Mouse (Mus musculus): ENCODE measurements around the gene Rims4. TPM values are rescaled to one million over a fixed set of nuclear protein-coding genes. Genes with fewer than 3 reads are reported as not detected.

The Rims4 gene
- polyA plus RNA-seq, 1 experiment from 2014 or later = 0.26 TPM

DNA sequence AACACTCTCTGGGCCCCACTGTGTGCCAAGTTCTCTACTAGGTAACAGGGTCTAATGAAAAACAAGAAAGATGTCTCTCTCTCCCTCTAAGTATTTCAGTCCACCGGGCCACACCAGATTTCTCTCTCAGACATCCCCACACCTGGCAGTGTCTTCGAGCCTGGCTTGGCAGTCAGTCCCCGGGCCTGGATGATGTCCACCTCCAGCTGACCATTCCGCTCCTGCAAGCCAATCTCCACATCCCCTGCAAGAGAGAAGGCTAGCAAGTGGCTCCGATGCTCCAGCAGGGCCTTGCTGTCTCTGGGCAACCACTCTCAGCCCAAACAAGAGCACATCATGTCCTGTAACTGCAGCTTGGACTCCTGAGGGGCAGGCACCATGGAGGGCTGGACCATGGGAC lies 53.2 kb downstream of the Rims4 start:
- 72% methylated on average over 5 of the region's 5 CpGs for WGBS (ENCODE audit: insufficient replicate concordance)

DNA sequence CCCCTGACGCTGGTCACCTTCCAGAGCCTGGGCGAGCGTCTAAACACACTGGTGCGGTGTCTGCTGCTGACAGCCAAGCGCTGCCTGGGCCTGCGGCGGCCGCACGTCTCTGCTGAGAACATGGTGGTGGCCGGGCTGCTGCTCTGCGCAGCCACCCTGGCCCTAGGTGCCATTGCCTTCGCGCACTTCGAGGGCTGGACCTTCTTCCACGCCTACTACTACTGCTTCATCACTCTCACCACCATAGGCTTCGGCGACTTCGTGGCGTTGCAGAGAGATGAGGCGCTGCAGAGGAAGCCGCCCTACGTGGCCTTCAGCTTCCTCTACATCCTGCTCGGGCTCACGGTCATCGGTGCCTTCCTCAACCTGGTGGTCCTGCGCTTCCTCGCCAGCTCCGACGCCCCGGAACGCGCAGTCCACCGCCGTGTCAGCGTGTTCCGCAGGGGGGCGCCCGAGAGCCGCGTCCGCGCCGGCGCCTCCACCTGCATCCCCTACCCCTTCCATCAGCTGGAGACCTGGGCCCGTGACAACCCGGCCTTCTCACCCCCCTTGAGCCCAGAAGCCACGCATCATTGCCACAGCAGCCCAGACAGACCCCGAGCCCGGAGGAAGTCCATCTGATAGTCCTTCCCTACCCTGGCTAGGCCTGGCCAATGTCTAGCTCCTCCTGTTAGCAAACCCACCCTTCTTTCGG lies 60.1 kb downstream of the Rims4 start:
- no peak overlapping the region for H3K9ac ChIP-seq (ENCODE audit: low read depth, low read length)
- no peaks in the 10 kb centered on the region for H3K4me1 ChIP-seq (ENCODE audit: control insufficient read depth, low read depth, low read length)
- ATAC-seq (ENCODE audit: low read depth) = no peak
- H3K36me3 ChIP-seq (ENCODE audit: control insufficient read depth, insufficient read depth) = no peaks in the 10 kb centered on the region
- no peak overlapping the region for H3K4me2 ChIP-seq (ENCODE audit: low read depth, low read length)
- H3K27ac ChIP-seq (ENCODE audit: low read length) = no peak overlapping the region
- WGBS (ENCODE audit: insufficient replicate concordance) = 13% methylated on average over 50 of the region's 50 CpGs
- no peaks in the 10 kb centered on the region for H3K9me3 ChIP-seq (replicated peaks; ENCODE audit: control insufficient read depth, low read length)
- H3K27me3 ChIP-seq (ENCODE audit: control insufficient read depth, insufficient read depth, low read depth, low read length) = peaks cover 31% of the 10 kb centered on the region
- no peak overlapping the region for H3K4me3 ChIP-seq (ENCODE audit: low read depth, low read length)

More for the DNA sequence above, 53.2 kb downstream of the Rims4 start:
- Histone ChIP-seq H3K27ac (ENCODE audit: low read length) (no peak overlapping the region), H3K4me1 (ENCODE audit: control insufficient read depth, low read depth, low read length) (no peaks in the 10 kb centered on the region), H3K9ac (ENCODE audit: low read depth, low read length) (no peak overlapping the region), H3K27me3 (ENCODE audit: control insufficient read depth, insufficient read depth, low read depth, low read length) (no peaks in the 10 kb centered on the region), H3K4me3 (ENCODE audit: low read depth, low read length) (no peak overlapping the region), H3K36me3 (ENCODE audit: control insufficient read depth, insufficient read depth) (no peaks in the 10 kb centered on the region), H3K9me3 (replicated peaks; ENCODE audit: control insufficient read depth, low read length) (no peaks in the 10 kb centered on the region), H3K4me2 (ENCODE audit: low read depth, low read length) (no peak overlapping the region)
- ATAC-seq (ENCODE audit: low read depth) = no peak

GRCm38 (mm10) chr2:163857233-163857632 lies 61.2 kb downstream of the Rims4 start:
- Histone ChIP-seq H3K36me3 (ENCODE audit: control insufficient read depth, insufficient read depth) (no peaks in the 10 kb centered on the region), H3K4me2 (ENCODE audit: low read depth, low read length) (no peak overlapping the region), H3K27ac (ENCODE audit: low read length) (no peak overlapping the region), H3K9ac (ENCODE audit: low read depth, low read length) (no peak overlapping the region), H3K4me1 (ENCODE audit: control insufficient read depth, low read depth, low read length) (no peaks in the 10 kb centered on the region), H3K9me3 (replicated peaks; ENCODE audit: control insufficient read depth, low read length) (no peaks in the 10 kb centered on the region), H3K27me3 (ENCODE audit: control insufficient read depth, insufficient read depth, low read depth, low read length) (peaks cover 39% of the 10 kb centered on the region), H3K4me3 (ENCODE audit: low read depth, low read length) (no peak overlapping the region)
- 52% methylated on average over 6 of the region's 6 CpGs for WGBS (ENCODE audit: insufficient replicate concordance)
- no peak for ATAC-seq (ENCODE audit: low read depth)

DNA sequence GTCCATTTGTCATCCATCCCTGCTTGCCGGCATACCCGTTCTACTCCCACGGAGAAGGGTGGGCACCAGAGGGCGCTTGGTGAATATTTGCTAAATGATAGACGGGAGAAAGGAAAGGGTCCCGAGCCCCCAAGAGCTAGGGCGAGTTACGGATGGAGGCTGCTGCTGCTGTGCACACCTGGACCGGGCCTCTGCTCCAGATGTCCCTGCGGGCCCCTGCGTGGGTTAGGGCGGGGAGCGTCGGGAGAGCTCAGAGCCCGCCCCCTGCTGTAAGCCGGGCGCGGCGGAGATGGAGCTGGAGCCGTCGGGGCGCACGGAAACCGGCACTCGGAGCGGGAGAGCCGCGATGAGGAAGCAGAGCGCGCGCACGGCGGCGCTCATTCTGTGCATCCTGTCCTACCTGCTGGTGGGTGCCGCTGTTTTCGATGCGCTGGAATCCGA lies 65.0 kb downstream of the Rims4 start, which contains the start of gene Kcnk15:
TSS of gene Kcnk15 (plus strand) at position 191 of the 441 bp plus-strand sequence.
- Histone ChIP-seq H3K4me3 (ENCODE audit: low read depth, low read length) (no peak within 1 kb of the TSS), H3K36me3 (ENCODE audit: control insufficient read depth, insufficient read depth) (no peaks in the 10 kb centered on the region), H3K27me3 (ENCODE audit: control insufficient read depth, insufficient read depth, low read depth, low read length) (peaks cover 50% of the 10 kb centered on the region), H3K9ac (ENCODE audit: low read depth, low read length) (no peak within 1 kb of the TSS), H3K4me2 (ENCODE audit: low read depth, low read length) (no peak within 1 kb of the TSS), H3K27ac (ENCODE audit: low read length) (no peak within 1 kb of the TSS), H3K4me1 (ENCODE audit: control insufficient read depth, low read depth, low read length) (no peaks in the 10 kb centered on the region), H3K9me3 (replicated peaks; ENCODE audit: control insufficient read depth, low read length) (no peaks in the 10 kb centered on the region)
- WGBS (ENCODE audit: insufficient replicate concordance) = 1% methylated on average over 38 of the region's 38 CpGs
- ATAC-seq (ENCODE audit: low read depth) = no peak

GRCm38 (mm10) chr2:163842043-163842442 lies 76.4 kb downstream of the Rims4 start:
- WGBS (ENCODE audit: insufficient replicate concordance) = 65% methylated on average over 4 of the region's 4 CpGs
- ATAC-seq (ENCODE audit: low read depth) = no peak
- H3K9me3 ChIP-seq (replicated peaks; ENCODE audit: control insufficient read depth, low read length) = no peaks in the 10 kb centered on the region
- no peak overlapping the region for H3K27ac ChIP-seq (ENCODE audit: low read length)
- no peak overlapping the region for H3K4me3 ChIP-seq (ENCODE audit: low read depth, low read length)
- H3K9ac ChIP-seq (ENCODE audit: low read depth, low read length) = no peak overlapping the region
- no peaks in the 10 kb centered on the region for H3K27me3 ChIP-seq (ENCODE audit: control insufficient read depth, insufficient read depth, low read depth, low read length)
- H3K36me3 ChIP-seq (ENCODE audit: control insufficient read depth, insufficient read depth) = no peaks in the 10 kb centered on the region
- no peaks in the 10 kb centered on the region for H3K4me1 ChIP-seq (ENCODE audit: control insufficient read depth, low read depth, low read length)
- H3K4me2 ChIP-seq (ENCODE audit: low read depth, low read length) = no peak overlapping the region

- 41% methylated on average over 6 of the region's 6 CpGs for WGBS (ENCODE audit: insufficient replicate concordance)
- ATAC-seq (ENCODE audit: low read depth) = peak; percentile 48; the same call in 1 of the 2 replicates
- Histone ChIP-seq H3K27ac (ENCODE audit: low read length) (no peak overlapping the region), H3K36me3 (ENCODE audit: control insufficient read depth, insufficient read depth) (no peaks in the 10 kb centered on the region), H3K4me2 (ENCODE audit: low read depth, low read length) (no peak overlapping the region), H3K9ac (ENCODE audit: low read depth, low read length) (no peak overlapping the region), H3K4me1 (ENCODE audit: control insufficient read depth, low read depth, low read length) (no peaks in the 10 kb centered on the region), H3K4me3 (ENCODE audit: low read depth, low read length) (no peak overlapping the region), H3K9me3 (replicated peaks; ENCODE audit: control insufficient read depth, low read length) (no peaks in the 10 kb centered on the region), H3K27me3 (ENCODE audit: control insufficient read depth, insufficient read depth, low read depth, low read length) (no peaks in the 10 kb centered on the region)
These were observed 79.0 kb downstream of the Rims4 start for GRCm38 (mm10) chr2:163839519-163839918.

- 0 out of 2 replicates have a peak, but pooled peaks have one; percentile 32 for ATAC-seq (ENCODE audit: low read depth)
- Histone ChIP-seq H3K4me1 (ENCODE audit: control insufficient read depth, low read depth, low read length) (no peaks in the 10 kb centered on the region), H3K9ac (ENCODE audit: low read depth, low read length) (no peak overlapping the region), H3K36me3 (ENCODE audit: control insufficient read depth, insufficient read depth) (no peaks in the 10 kb centered on the region), H3K4me3 (ENCODE audit: low read depth, low read length) (no peak overlapping the region), H3K9me3 (replicated peaks; ENCODE audit: control insufficient read depth, low read length) (no peaks in the 10 kb centered on the region), H3K4me2 (ENCODE audit: low read depth, low read length) (no peak overlapping the region), H3K27ac (ENCODE audit: low read length) (no peak overlapping the region), H3K27me3 (ENCODE audit: control insufficient read depth, insufficient read depth, low read depth, low read length) (no peaks in the 10 kb centered on the region)
- WGBS (ENCODE audit: insufficient replicate concordance) = 22% methylated on average over 9 of the region's 9 CpGs
These were observed 80.4 kb downstream of the Rims4 start for GRCm38 (mm10) chr2:163838043-163838442.

DNA sequence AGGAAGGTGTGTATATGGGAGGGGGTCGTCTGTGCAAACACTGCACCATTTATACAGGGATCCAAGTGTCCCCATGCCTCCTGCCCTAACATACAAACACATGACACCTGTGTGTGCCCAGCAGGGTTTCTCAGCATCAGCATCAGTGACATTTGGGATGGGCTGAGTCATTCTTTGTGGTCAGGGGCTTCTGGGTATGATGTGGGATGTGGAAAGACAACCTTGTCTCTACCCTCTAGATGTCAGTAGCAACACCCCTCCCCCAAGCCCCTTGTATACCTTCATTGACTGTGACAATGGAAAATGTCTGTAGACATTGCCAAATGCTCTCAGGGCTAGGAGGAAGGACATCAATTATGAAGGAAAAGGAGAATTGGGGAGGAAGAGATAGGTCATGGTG lies 87.3 kb downstream of the Rims4 start:
- no peak for ATAC-seq (ENCODE audit: low read depth)
- no peaks in the 10 kb centered on the region for H3K36me3 ChIP-seq (ENCODE audit: control insufficient read depth, insufficient read depth)

DNA sequence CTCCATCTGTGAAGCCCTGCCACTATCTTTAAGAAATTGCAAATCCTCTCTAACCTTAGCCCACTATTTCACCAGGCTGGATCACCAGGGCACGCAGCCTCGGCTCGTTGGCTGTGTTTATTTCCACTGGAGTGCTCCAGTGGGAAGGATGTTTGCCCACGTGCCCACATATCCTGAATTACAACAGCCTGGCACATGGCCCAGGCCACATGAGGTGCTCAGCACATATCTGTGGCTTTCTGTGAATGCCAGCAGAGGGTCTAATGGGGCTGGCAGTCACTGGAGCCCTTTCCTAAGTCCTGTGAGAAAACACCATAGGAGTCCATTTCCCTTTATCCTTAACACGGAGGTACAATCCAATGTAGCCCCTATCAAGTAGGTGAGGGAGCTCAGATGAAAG lies 92.0 kb downstream of the Rims4 start:
- Histone ChIP-seq H3K4me1 (ENCODE audit: control insufficient read depth, low read depth, low read length) (no peaks in the 10 kb centered on the region), H3K4me2 (ENCODE audit: low read depth, low read length) (no peak overlapping the region), H3K27ac (ENCODE audit: low read length) (no peak overlapping the region), H3K9me3 (replicated peaks; ENCODE audit: control insufficient read depth, low read length) (no peaks in the 10 kb centered on the region), H3K9ac (ENCODE audit: low read depth, low read length) (no peak overlapping the region), H3K36me3 (ENCODE audit: control insufficient read depth, insufficient read depth) (no peaks in the 10 kb centered on the region), H3K27me3 (ENCODE audit: control insufficient read depth, insufficient read depth, low read depth, low read length) (no peaks in the 10 kb centered on the region), H3K4me3 (ENCODE audit: low read depth, low read length) (no peak overlapping the region)
- ATAC-seq (ENCODE audit: low read depth) = no peak
- 53% methylated on average over 5 of the region's 5 CpGs for WGBS (ENCODE audit: insufficient replicate concordance)

More for the DNA sequence above, 87.3 kb downstream of the Rims4 start:
- WGBS (ENCODE audit: insufficient replicate concordance) = 29% methylated on average over 1 of the region's 1 CpGs
- H3K4me2 ChIP-seq (ENCODE audit: low read depth, low read length) = no peak overlapping the region
- no peaks in the 10 kb centered on the region for H3K4me1 ChIP-seq (ENCODE audit: control insufficient read depth, low read depth, low read length)
- H3K4me3 ChIP-seq (ENCODE audit: low read depth, low read length) = no peak overlapping the region
- no peak overlapping the region for H3K27ac ChIP-seq (ENCODE audit: low read length)
- no peaks in the 10 kb centered on the region for H3K27me3 ChIP-seq (ENCODE audit: control insufficient read depth, insufficient read depth, low read depth, low read length)
- no peak overlapping the region for H3K9ac ChIP-seq (ENCODE audit: low read depth, low read length)
- H3K9me3 ChIP-seq (replicated peaks; ENCODE audit: control insufficient read depth, low read length) = no peaks in the 10 kb centered on the region

Data from liver, embryonic 16.5 days (tissue).